Mouse (Mus musculus) adrenal gland, adult 18-20 months (tissue): ENCODE data around the gene Cnih2. TPM values are rescaled to one million over a fixed set of nuclear protein-coding genes. Genes with fewer than 3 reads are reported as not detected.

ENCODE experiments used
- DNase-seq, 2 experiments: peaks; one replicate each; pipeline ENCODE4 v3.0.0; 2021 to 2022; ENCODE audit warnings: low spot score in 2 of 2
- total RNA-seq, 2 experiments: library from RNA; stranded (reverse); gene quantifications; 1 replicate in 1 of 2; 2 replicates in 1 of 2; pipeline ENCODE4 v1.2.3; 2021

The Cnih2 gene
- total RNA-seq, 2 experiments from 2014 or later = 1.9 to 2.3 TPM

GRCm38 (mm10) chr19:5049325-5049724 is 49.0 kb downstream of the Cnih2 start:
- DNase-seq = no peak

GRCm38 (mm10) chr19:5048138-5049056 is 49.9 kb downstream of the Cnih2 start:
- DNase-seq = no peak

- no peak for DNase-seq
Measured at GRCm38 (mm10) chr19:5045531-5045930, 52.8 kb downstream of the Cnih2 start.

Other genes starting within 250 kb of the Cnih2 start
- 100 to 1,000 TPM; 318 to 345 TPM for gene Ctsf, start 243.4 kb downstream of the Cnih2 start, total RNA-seq
- 1 to 10 TPM in 1 of 2 experiments, under 1 TPM in 1; 0.73 to 1.5 TPM for gene Actn3, start 220.6 kb downstream of the Cnih2 start, total RNA-seq
- 10 to 100 TPM; 16.9 to 20.5 TPM for gene Zdhhc24, start 219.9 kb downstream of the Cnih2 start, total RNA-seq
- gene Bbs1, start 191.9 kb downstream of the Cnih2 start, total RNA-seq = 1 to 10 TPM; 5.1 to 8.9 TPM
- gene Dpp3, start 170.2 kb downstream of the Cnih2 start, total RNA-seq = 10 to 100 TPM; 51.4 to 86.6 TPM
- 1 to 10 TPM; 6.8 to 8.9 TPM for gene Peli3, start 155.4 kb downstream of the Cnih2 start, total RNA-seq
- gene Mrpl11, start 136.4 kb downstream of the Cnih2 start, total RNA-seq = 10 to 100 TPM; 51.3 to 59.1 TPM
- under 1 TPM; 0.35 to 0.46 TPM for gene Npas4, start 108.2 kb downstream of the Cnih2 start, total RNA-seq
- gene Slc29a2, start 74.7 kb downstream of the Cnih2 start, total RNA-seq = 1 to 10 TPM; 2.9 to 4.5 TPM
- gene B4gat1, start 59.7 kb downstream of the Cnih2 start, total RNA-seq = 10 to 100 TPM; 25.9 to 31.8 TPM
- 1 to 10 TPM in 1 of 2 experiments, under 1 TPM in 1; 0.73 to 1.5 TPM for gene AC124502.3, start 59.6 kb downstream of the Cnih2 start, total RNA-seq
- gene Brms1, start 57.2 kb downstream of the Cnih2 start, total RNA-seq = 10 to 100 TPM; 28.4 to 29.3 TPM
- 1 to 10 TPM; 3.4 to 4.2 TPM for gene Rin1, start 48.0 kb downstream of the Cnih2 start, total RNA-seq
- 10 to 100 TPM in 1 of 2 experiments, 1 to 10 TPM in 1; 7.3 to 16.2 TPM for gene Cd248, start 30.4 kb downstream of the Cnih2 start, total RNA-seq
- gene Tmem151a, start 13.0 kb downstream of the Cnih2 start, total RNA-seq = 1 to 10 TPM; 1.4 to 1.5 TPM
- gene Yif1a, start 10.0 kb downstream of the Cnih2 start, total RNA-seq = 10 to 100 TPM; 56.4 to 75.3 TPM
- 100 to 1,000 TPM; 179 to 194 TPM for gene Rab1b, start 8.6 kb upstream of the Cnih2 start, total RNA-seq
- gene Klc2, start 20.0 kb upstream of the Cnih2 start, total RNA-seq = 10 to 100 TPM; 49.2 to 49.8 TPM
- 10 to 100 TPM; 15.1 to 20.7 TPM for gene Pacs1, start 174.6 kb upstream of the Cnih2 start, total RNA-seq
- 100 to 1,000 TPM; 139 to 173 TPM for gene Sf3b2, start 196.9 kb upstream of the Cnih2 start, total RNA-seq
- gene Gal3st3, start 199.8 kb upstream of the Cnih2 start, total RNA-seq = under 1 TPM; 0.13 to 0.29 TPM
- gene Catsper1, start 237.2 kb upstream of the Cnih2 start, total RNA-seq = not detected